Mouse (Mus musculus) forebrain, embryonic 10.5 days (tissue): ENCODE results near the gene Csdc2. TPM values are rescaled to one million over a fixed set of nuclear protein-coding genes. Genes with fewer than 3 reads are reported as not detected.
A peak's percentile ranks its signal among the peaks of the same experiment; 100 is the strongest.

Source experiments
- DNase-seq: peaks from one replicate; pipeline ENCODE4 v3.0.0-alpha.2; 2017; ENCODE audit warnings: low spot score; ENCODE audit errors: extremely low spot score
- H3K27ac ChIP-seq: fragments of 300-500 bp; sonication (generic); 2 replicates; pipeline ENCODE4 v1.5.1; 2016; ENCODE audit warnings: mild to moderate bottlenecking
- H3K27me3 ChIP-seq: fragments of 300-500 bp; sonication (generic); 2 replicates; pipeline ENCODE4 v1.6.1; 2016; ENCODE audit warnings: mild to moderate bottlenecking; ENCODE audit not compliant: poor library complexity, severe bottlenecking
- H3K36me3 ChIP-seq: fragments of 300-500 bp; sonication (generic); replicated peaks from 2 replicates; pipeline ENCODE4 v1.6.1; 2016; ENCODE audit warnings: mild to moderate bottlenecking, moderate library complexity
- H3K4me1 ChIP-seq: fragments of 300-500 bp; sonication (generic); 2 replicates; pipeline ENCODE4 v1.6.1; 2016
- H3K4me3 ChIP-seq: fragments of 300-500 bp; sonication (generic); 2 replicates; pipeline ENCODE4 v1.5.1; 2016; ENCODE audit warnings: mild to moderate bottlenecking, moderate library complexity
- H3K9me3 ChIP-seq: fragments of 300-500 bp; sonication (generic); 2 replicates; pipeline ENCODE4 v1.6.1; 2016; ENCODE audit warnings: mild to moderate bottlenecking, moderate library complexity
- WGBS: fragments of 180-500 bp; shearing (Covaris S2); methylation state at CpG from one replicate; pipeline ENCODE4 v1.1.7; 2016; 5-methylcytosine and 5-hydroxymethylcytosine counted together
- polyA plus RNA-seq: library from polyadenylated mRNA; unstranded; fragments of >200 nt; fragmentation: Nextera tagmentation; extraction: Ambion mirVana; gene quantifications from 2 replicates; pipeline ENCODE4 v1.2.1, GENCODE M21; 2016

Csdc2 gene
- polyA plus RNA-seq, 1 experiment from 2014 or later = 10.7 TPM

DNA sequence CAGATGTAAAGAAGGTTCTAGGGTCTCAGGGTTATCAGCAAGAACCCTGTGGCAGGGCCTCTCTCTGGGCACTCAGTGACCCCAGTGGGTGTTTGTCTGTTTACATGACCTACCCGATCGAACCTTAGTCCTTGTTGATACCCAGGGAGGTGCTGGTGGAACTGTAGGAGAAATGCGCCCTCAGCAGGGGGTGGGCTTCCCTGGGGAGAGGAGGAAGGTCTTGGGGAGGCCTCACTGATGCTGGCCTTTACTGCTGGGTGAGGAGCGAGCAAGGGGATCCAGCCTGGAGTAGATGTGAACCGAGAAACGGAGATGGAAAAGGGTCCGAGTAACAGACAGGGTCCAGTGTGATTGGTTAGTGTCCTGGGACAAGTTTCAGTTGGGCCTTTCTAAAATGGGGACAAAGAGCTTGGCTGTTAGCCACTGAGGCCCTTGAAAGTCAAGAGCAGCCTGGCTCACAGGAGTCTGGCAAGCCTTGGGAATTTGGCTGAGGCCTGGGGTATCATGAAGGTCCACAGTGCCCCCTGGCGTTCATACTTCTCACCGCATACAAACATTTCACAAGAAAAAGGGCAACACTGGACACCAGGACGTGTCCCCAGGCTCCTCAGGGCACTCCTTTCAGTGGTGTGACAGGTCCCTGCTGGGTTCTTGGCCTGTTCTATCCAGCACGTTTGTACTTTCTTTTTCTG, 53.0 kb downstream of the Csdc2 start:
- H3K9me3 ChIP-seq = no peaks in the 10 kb centered on the region
- peak; percentile 85 for DNase-seq
- peaks cover 21% of the 10 kb centered on the region for H3K4me1 ChIP-seq
- 47% methylated on average over 11 of the region's 11 CpGs for WGBS
- peaks cover 19% of the 10 kb centered on the region for H3K36me3 ChIP-seq
- peak overlapping the region; percentile 75 for H3K27ac ChIP-seq
- no peak overlapping the region for H3K4me3 ChIP-seq
- no peaks in the 10 kb centered on the region for H3K27me3 ChIP-seq

- Histone ChIP-seq H3K4me1 (peaks cover 11% of the 10 kb centered on the region), H3K27ac (no peak overlapping the region), H3K9me3 (no peaks in the 10 kb centered on the region), H3K4me3 (no peak overlapping the region), H3K27me3 (no peaks in the 10 kb centered on the region), H3K36me3 (peaks cover 29% of the 10 kb centered on the region)
- no peak for DNase-seq
- 57% methylated on average over 7 of the region's 7 CpGs for WGBS
Measured at GRCm38 (mm10) chr15:81990549-81990948, 54.0 kb downstream of the Csdc2 start.

- Histone ChIP-seq H3K27me3 (no peaks in the 10 kb centered on the region), H3K9me3 (no peaks in the 10 kb centered on the region), H3K4me3 (no peak overlapping the region), H3K27ac (no peak overlapping the region), H3K4me1 (peaks cover 5% of the 10 kb centered on the region), H3K36me3 (peaks cover 62% of the 10 kb centered on the region)
- no peak for DNase-seq
- 91% methylated on average over 6 of the region's 6 CpGs for WGBS
Measured at GRCm38 (mm10) chr15:81993992-81994391, 57.4 kb downstream of the Csdc2 start.

Other genes starting within 250 kb of the Csdc2 start
- gene Chadl, start 239.5 kb upstream of the Csdc2 start, polyA plus RNA-seq = 2.3 and 2.4 TPM in 2 replicates
- 43.4 and 44.3 TPM in 2 replicates for gene Zc3h7b, start 191.7 kb upstream of the Csdc2 start, polyA plus RNA-seq
- gene Rangap1, start 191.2 kb upstream of the Csdc2 start, polyA plus RNA-seq = 196 and 198 TPM in 2 replicates
- 13.5 and 13.7 TPM in 2 replicates for gene Tef, start 134.3 kb upstream of the Csdc2 start, polyA plus RNA-seq
- 20.1 and 20.3 TPM in 2 replicates for gene Tob2, start 78.0 kb upstream of the Csdc2 start, polyA plus RNA-seq
- gene Phf5a, start 64.8 kb upstream of the Csdc2 start, polyA plus RNA-seq = 255 and 271 TPM in 2 replicates
- 147 and 148 TPM in 2 replicates for gene Aco2, start 64.5 kb upstream of the Csdc2 start, polyA plus RNA-seq
- 84.0 and 90.8 TPM in 2 replicates for gene Polr3h, start 10.5 kb upstream of the Csdc2 start, polyA plus RNA-seq
- 37.1 and 39.3 TPM in 2 replicates for gene Pmm1, start 24.2 kb downstream of the Csdc2 start, polyA plus RNA-seq
- gene 1700029P11Rik, start 43.8 kb downstream of the Csdc2 start, polyA plus RNA-seq = not detected in 2 replicates
- 90.8 and 94.9 TPM in 2 replicates for gene Xrcc6, start 51.1 kb downstream of the Csdc2 start, polyA plus RNA-seq
- 35.2 and 36.5 TPM in 2 replicates for gene Desi1, start 97.1 kb downstream of the Csdc2 start, polyA plus RNA-seq
- gene Snu13, start 110.8 kb downstream of the Csdc2 start, polyA plus RNA-seq = 386 and 402 TPM in 2 replicates
- not detected in 2 replicates for gene 4930407I10Rik, start 122.4 kb downstream of the Csdc2 start, polyA plus RNA-seq
- 0.06 and 0.11 TPM in 2 replicates for gene Mei1, start 133.2 kb downstream of the Csdc2 start, polyA plus RNA-seq
- gene Ccdc134, start 191.2 kb downstream of the Csdc2 start, polyA plus RNA-seq = 22.9 and 24.0 TPM in 2 replicates
- gene Srebf2, start 210.4 kb downstream of the Csdc2 start, polyA plus RNA-seq = 207 and 227 TPM in 2 replicates